14 mouse cellular contexts compared by ENCODE assay signal in genomic region chr3:97241826-97242225, GRCm38 (mm10).
"Had no signal": no experiment of that assay in that cellular context is flagged by ENCODE, and none has a peak within 500 bp of the region (broad histone marks: within the 10 kb centered on the region; RNA-seq: fewer than 3 reads in every experiment).

No protein-coding gene starts in this region.

- H3K9me3 ChIP-seq: limb, embryonic 13.5 days; liver, embryonic 13.5 days; neural tube, embryonic 15.5 days had no signal

- H3K4me3 ChIP-seq: limb, embryonic 13.5 days; liver, embryonic 13.5 days; myocyte; neural tube, embryonic 15.5 days had no signal

- H3K27ac ChIP-seq: kidney, postnatal 0 days; limb, embryonic 13.5 days; liver, embryonic 13.5 days had no signal

- H3K9ac ChIP-seq: limb, embryonic 13.5 days; liver, embryonic 13.5 days; neural tube, embryonic 15.5 days had no signal

- H3K4me2 ChIP-seq: limb, embryonic 13.5 days; liver, embryonic 13.5 days; neural tube, embryonic 15.5 days had no signal

- H3K36me3 ChIP-seq: limb, embryonic 13.5 days; liver, embryonic 13.5 days; neural tube, embryonic 15.5 days had no signal

- DNase-seq: kidney, adult 11 months; kidney, adult 9 months; kidney, postnatal 36 days; left cerebral cortex, postnatal 4 days; liver, embryonic 13.5 days; lung, adult 18-20 months; right cerebral cortex, adult 18-20 months; right cerebral cortex, postnatal 25 days; thymus, adult 18-20 months; thymus, postnatal 14 days had no signal

- H3K4me1 ChIP-seq: liver, embryonic 13.5 days had no signal

- H3K27me3 ChIP-seq: limb, embryonic 13.5 days; liver, embryonic 13.5 days; neural tube, embryonic 15.5 days had no signal
